Mouse (Mus musculus): ENCODE results near the gene Mrpl55. TPM values are rescaled to one million over a fixed set of nuclear protein-coding genes. Genes with fewer than 3 reads are reported as not detected.

The Mrpl55 gene
- polyA plus RNA-seq, 1 experiment from 2014 or later = 74.0 TPM

GRCm38 (mm10) chr11:59224025-59224424 is 21.7 kb downstream of the Mrpl55 start:
- WGBS = 55% methylated on average over 3 of the region's 3 CpGs
- TF ChIP-seq CTCF (IDR thresholded peaks at IDR 0.05) = no peak
- no peak for TF ChIP-seq EP300 (IDR thresholded peaks at IDR 0.05)
- H3K27me3 ChIP-seq (replicated peaks; ENCODE audit: insufficient read depth, low read length) = no peaks in the 10 kb centered on the region
- DNase-seq (ENCODE audit: low spot score) = no peak
- H3K9me3 ChIP-seq (ENCODE audit: low read length) = no peaks in the 10 kb centered on the region
- peak overlapping the region; percentile 11; the same call in 1 of the 2 replicates for H3K4me2 ChIP-seq (replicated peaks; ENCODE audit: low read depth, low read length)
- peaks cover 57% of the 10 kb centered on the region for H3K4me1 ChIP-seq (ENCODE audit: insufficient read depth, low read depth, low read length)
- ATAC-seq = no peak
- no peak overlapping the region for H3K9ac ChIP-seq (replicated peaks; ENCODE audit: low read depth)
- no peak overlapping the region for H3K4me3 ChIP-seq (ENCODE audit: low read depth, low read length)
- H3K36me3 ChIP-seq (ENCODE audit: insufficient read depth, low read length) = peaks cover 1% of the 10 kb centered on the region; the same call in 1 of the 2 replicates
- H3K27ac ChIP-seq (ENCODE audit: low read length) = no peak overlapping the region

- H3K4me3 ChIP-seq (ENCODE audit: low read depth, low read length) = no peak overlapping the region
- no peak for TF ChIP-seq CTCF (IDR thresholded peaks at IDR 0.05)
- TF ChIP-seq EP300 (IDR thresholded peaks at IDR 0.05) = peak; percentile 63
- H3K4me1 ChIP-seq (ENCODE audit: insufficient read depth, low read depth, low read length) = peaks cover 57% of the 10 kb centered on the region
- no peaks in the 10 kb centered on the region for H3K9me3 ChIP-seq (ENCODE audit: low read length)
- H3K9ac ChIP-seq (replicated peaks; ENCODE audit: low read depth) = no peak overlapping the region
- no peaks in the 10 kb centered on the region for H3K27me3 ChIP-seq (replicated peaks; ENCODE audit: insufficient read depth, low read length)
- ATAC-seq (no peak), DNase-seq (ENCODE audit: low spot score) (peak; percentile 51)
- WGBS = 27% methylated on average over 2 of the region's 2 CpGs
- H3K4me2 ChIP-seq (replicated peaks; ENCODE audit: low read depth, low read length) = peak overlapping the region; percentile 11; the same call in 1 of the 2 replicates
- no peak overlapping the region for H3K27ac ChIP-seq (ENCODE audit: low read length)
- no peaks in the 10 kb centered on the region; the same call in 1 of the 2 replicates for H3K36me3 ChIP-seq (ENCODE audit: insufficient read depth, low read length)
Observed at GRCm38 (mm10) chr11:59224470-59224869, 22.2 kb downstream of the Mrpl55 start.

- DNase-seq (ENCODE audit: low spot score) = no peak
- no peaks in the 10 kb centered on the region; the same call in 1 of the 2 replicates for H3K36me3 ChIP-seq (ENCODE audit: insufficient read depth, low read length)
- no peaks in the 10 kb centered on the region for H3K27me3 ChIP-seq (replicated peaks; ENCODE audit: insufficient read depth, low read length)
- H3K9me3 ChIP-seq (ENCODE audit: low read length) = no peaks in the 10 kb centered on the region
- TF ChIP-seq EP300 (IDR thresholded peaks at IDR 0.05) (no peak), CTCF (IDR thresholded peaks at IDR 0.05) (no peak)
- peak overlapping the region; percentile 93; the same call in 1 of the 2 replicates for H3K4me2 ChIP-seq (replicated peaks; ENCODE audit: low read depth, low read length)
- H3K27ac ChIP-seq (ENCODE audit: low read length) = peak overlapping the region; percentile 62
- no peak for ATAC-seq
- H3K4me3 ChIP-seq (ENCODE audit: low read depth, low read length) = no peak overlapping the region
- H3K9ac ChIP-seq (replicated peaks; ENCODE audit: low read depth) = no peak overlapping the region
- 39% methylated on average over 2 of the region's 2 CpGs for WGBS
- peaks cover 57% of the 10 kb centered on the region for H3K4me1 ChIP-seq (ENCODE audit: insufficient read depth, low read depth, low read length)
Observed at GRCm38 (mm10) chr11:59225167-59225566, 22.9 kb downstream of the Mrpl55 start.

- no peaks in the 10 kb centered on the region for H3K9me3 ChIP-seq (ENCODE audit: low read length)
- H3K4me3 ChIP-seq (ENCODE audit: low read depth, low read length) = peak overlapping the region; percentile 99
- WGBS = 14% methylated on average over 3 of the region's 3 CpGs
- no peaks in the 10 kb centered on the region for H3K27me3 ChIP-seq (replicated peaks; ENCODE audit: insufficient read depth, low read length)
- peak overlapping the region; percentile 99; the same call in 1 of the 2 replicates for H3K9ac ChIP-seq (replicated peaks; ENCODE audit: low read depth)
- peak overlapping the region; percentile 93 for H3K4me2 ChIP-seq (replicated peaks; ENCODE audit: low read depth, low read length)
- H3K36me3 ChIP-seq (ENCODE audit: insufficient read depth, low read length) = no peaks in the 10 kb centered on the region
- peak overlapping the region; percentile 99 for H3K27ac ChIP-seq (ENCODE audit: low read length)
- H3K4me1 ChIP-seq (ENCODE audit: insufficient read depth, low read depth, low read length) = peaks cover 48% of the 10 kb centered on the region
- TF ChIP-seq EP300 (IDR thresholded peaks at IDR 0.05) (no peak), CTCF (IDR thresholded peaks at IDR 0.05) (no peak)
- DNase-seq (ENCODE audit: low spot score) (no peak), ATAC-seq (no peak)
Observed at GRCm38 (mm10) chr11:59226251-59226650, 24.0 kb downstream of the Mrpl55 start.

- Histone ChIP-seq H3K9ac (replicated peaks; ENCODE audit: low read depth) (peak overlapping the region; percentile 99), H3K36me3 (ENCODE audit: insufficient read depth, low read length) (no peaks in the 10 kb centered on the region), H3K4me3 (ENCODE audit: low read depth, low read length) (peak overlapping the region; percentile 99), H3K27me3 (replicated peaks; ENCODE audit: insufficient read depth, low read length) (no peaks in the 10 kb centered on the region), H3K9me3 (ENCODE audit: low read length) (no peaks in the 10 kb centered on the region), H3K4me2 (replicated peaks; ENCODE audit: low read depth, low read length) (peak overlapping the region; percentile 93), H3K4me1 (ENCODE audit: insufficient read depth, low read depth, low read length) (peaks cover 41% of the 10 kb centered on the region), H3K27ac (ENCODE audit: low read length) (peak overlapping the region; percentile 99)
- 1% methylated on average over 21 of the region's 21 CpGs for WGBS
- ATAC-seq (no peak), DNase-seq (ENCODE audit: low spot score) (peak; percentile 73)
- TF ChIP-seq EP300 (IDR thresholded peaks at IDR 0.05) (no peak), CTCF (IDR thresholded peaks at IDR 0.05) (no peak; the same call in 1 of the 2 replicates)
Observed at GRCm38 (mm10) chr11:59226787-59227603, 24.7 kb downstream of the Mrpl55 start.

- Histone ChIP-seq H3K36me3 (ENCODE audit: insufficient read depth, low read length) (no peaks in the 10 kb centered on the region), H3K4me3 (ENCODE audit: low read depth, low read length) (peak overlapping the region; percentile 99), H3K4me2 (replicated peaks; ENCODE audit: low read depth, low read length) (peak overlapping the region; percentile 93), H3K9ac (replicated peaks; ENCODE audit: low read depth) (peak overlapping the region; percentile 99), H3K9me3 (ENCODE audit: low read length) (no peaks in the 10 kb centered on the region), H3K4me1 (ENCODE audit: insufficient read depth, low read depth, low read length) (peaks cover 37% of the 10 kb centered on the region), H3K27me3 (replicated peaks; ENCODE audit: insufficient read depth, low read length) (no peaks in the 10 kb centered on the region), H3K27ac (ENCODE audit: low read length) (peak overlapping the region; percentile 99)
- WGBS = 6% methylated on average over 36 of the region's 51 CpGs
- peak; percentile 87 for ATAC-seq
- TF ChIP-seq CTCF (IDR thresholded peaks at IDR 0.05) (no peak), EP300 (IDR thresholded peaks at IDR 0.05) (no peak)
- DNase-seq (ENCODE audit: low spot score) = peak; percentile 88
Observed at GRCm38 (mm10) chr11:59227604-59228121, 25.4 kb downstream of the Mrpl55 start.

Data from lung, postnatal 0 days (tissue).